Comparison of ENCODE assay signal across 9 mouse cellular contexts in the genomic region with DNA sequence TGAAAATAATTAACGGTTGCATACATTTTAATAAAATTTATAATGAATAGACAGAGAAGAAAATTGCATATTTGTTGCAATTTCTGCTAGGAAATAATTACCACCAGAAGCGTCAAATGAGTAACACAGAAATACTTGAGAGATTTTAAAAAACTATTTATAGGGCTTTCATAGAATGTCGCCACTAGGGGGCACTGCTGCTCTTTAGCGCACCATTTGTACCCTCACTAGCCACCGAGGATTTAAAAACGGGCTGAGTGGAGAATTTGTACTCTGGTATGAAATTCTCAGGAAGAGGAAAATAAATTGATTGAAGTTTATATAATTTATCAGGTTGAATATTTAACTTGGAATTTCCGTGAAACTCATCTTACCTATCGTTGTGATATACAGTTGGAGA.
DNase-seq lines count a peak whose midpoint lies in the region; ATAC-seq and TF ChIP-seq lines count a peak whose summit lies in the region.
"Had no signal": no experiment of that assay in that cellular context is flagged by ENCODE, and none has a peak within 500 bp of the region (broad histone marks: within the 10 kb centered on the region; RNA-seq: fewer than 3 reads in every experiment).

No protein-coding gene starts in this region.

- 15% methylated on average over 8 of the region's 8 CpGs for WGBS in kidney, adult 2 months
- 16% methylated on average over 8 of the region's 8 CpGs for WGBS in hindbrain, embryonic 12.5 days
- 16% methylated on average over 8 of the region's 8 CpGs for WGBS in neural tube, embryonic 11.5 days

- no peak overlapping the region for H3K27ac ChIP-seq in kidney, adult 2 months (ENCODE audit: insufficient read depth, low read depth, low read length)
- no peak overlapping the region for H3K27ac ChIP-seq in hindbrain, embryonic 12.5 days
- H3K27ac ChIP-seq in left cerebral cortex, adult 2 months, result no peak overlapping the region
- no peak overlapping the region for H3K27ac ChIP-seq in neural tube, embryonic 11.5 days (ENCODE audit: low read depth, low read length)
- H3K27ac ChIP-seq: embryonic facial prominence, embryonic 15.5 days had no signal

- peak; percentile 52 for TF ChIP-seq CTCF in kidney, adult 2 months (conservative IDR thresholded peaks at IDR 0.05; ENCODE audit: insufficient read depth, insufficient read length, low read depth, low read length)
- peak; percentile 95 for TF ChIP-seq CTCF in left cerebral cortex, adult 2 months (IDR thresholded peaks at IDR 0.05)

- intact Hi-C loops in left cerebral cortex, adult 2 months (cut with DNase I), result no loop called here

- no peak overlapping the region for H3K4me3 ChIP-seq in kidney, adult 2 months (ENCODE audit: insufficient read depth, low read depth, low read length)
- no peak overlapping the region for H3K4me3 ChIP-seq in hindbrain, embryonic 12.5 days
- no peak overlapping the region for H3K4me3 ChIP-seq in left cerebral cortex, adult 2 months
- H3K4me3 ChIP-seq in neural tube, embryonic 11.5 days (ENCODE audit: low read depth, low read length), result no peak overlapping the region
- H3K4me3 ChIP-seq: embryonic facial prominence, embryonic 15.5 days had no signal

- H3K36me3 ChIP-seq in kidney, adult 2 months (ENCODE audit: control insufficient read depth, insufficient read depth, low read length), result no peaks in the 10 kb centered on the region
- H3K36me3 ChIP-seq in hindbrain, embryonic 12.5 days, result no peaks in the 10 kb centered on the region
- H3K36me3 ChIP-seq in neural tube, embryonic 11.5 days (ENCODE audit: control insufficient read depth, insufficient read depth, low read length), result no peaks in the 10 kb centered on the region
- H3K36me3 ChIP-seq: embryonic facial prominence, embryonic 15.5 days had no signal

- peak; percentile 64 for ATAC-seq in hindbrain, embryonic 12.5 days (ENCODE audit: low FRiP score)
- ATAC-seq in neural tube, embryonic 11.5 days (ENCODE audit: insufficient read depth, low FRiP score, low TSS enrichment), result peak; percentile 56; the same call in 1 of the 2 replicates

- no peaks in the 10 kb centered on the region for H3K27me3 ChIP-seq in kidney, adult 2 months (replicated peaks; ENCODE audit: control insufficient read depth, insufficient read depth, low read length)
- H3K27me3 ChIP-seq in hindbrain, embryonic 12.5 days, result no peaks in the 10 kb centered on the region
- no peaks in the 10 kb centered on the region for H3K27me3 ChIP-seq in neural tube, embryonic 11.5 days (ENCODE audit: control insufficient read depth, insufficient read depth, low read length)
- H3K27me3 ChIP-seq: embryonic facial prominence, embryonic 15.5 days had no signal

- H3K4me1 ChIP-seq in kidney, adult 2 months (ENCODE audit: control insufficient read depth, insufficient read depth, low read length), result no peaks in the 10 kb centered on the region
- H3K4me1 ChIP-seq in hindbrain, embryonic 12.5 days, result no peaks in the 10 kb centered on the region
- H3K4me1 ChIP-seq in neural tube, embryonic 11.5 days (ENCODE audit: control insufficient read depth, insufficient read depth, low read length), result no peaks in the 10 kb centered on the region
- H3K4me1 ChIP-seq: embryonic facial prominence, embryonic 15.5 days had no signal

- H3K4me2 ChIP-seq in hindbrain, embryonic 12.5 days (replicated peaks), result no peak overlapping the region
- no peak overlapping the region for H3K4me2 ChIP-seq in neural tube, embryonic 11.5 days (ENCODE audit: low read depth)
- H3K4me2 ChIP-seq: embryonic facial prominence, embryonic 15.5 days had no signal

- no peaks in the 10 kb centered on the region for H3K9me3 ChIP-seq in hindbrain, embryonic 12.5 days (replicated peaks)
- no peaks in the 10 kb centered on the region for H3K9me3 ChIP-seq in neural tube, embryonic 11.5 days (ENCODE audit: control insufficient read depth, low read length)
- H3K9me3 ChIP-seq: embryonic facial prominence, embryonic 15.5 days had no signal

- no peak for TF ChIP-seq POLR2A in kidney, adult 2 months (IDR thresholded peaks at IDR 0.05; ENCODE audit: low read depth, low read length)

- no peak overlapping the region for H3K9ac ChIP-seq in hindbrain, embryonic 12.5 days
- no peak overlapping the region for H3K9ac ChIP-seq in neural tube, embryonic 11.5 days (ENCODE audit: low read length)
- H3K9ac ChIP-seq: embryonic facial prominence, embryonic 15.5 days had no signal

- peak; percentile 37 for DNase-seq in kidney, adult 2 months
- no peak for DNase-seq in kidney, adult 11 months
- DNase-seq in adrenal gland, adult 8-10 months, result peak; percentile 5
- DNase-seq in embryo, embryonic 10.5 days (ENCODE audit: low spot score), result peak; percentile 89
- DNase-seq in left cerebral cortex, adult 2 months (ENCODE audit: extremely low spot score in 1 of 2, low spot score in 2 of 2), result peak; percentile 74 to 76
- DNase-seq in neural tube, embryonic 11.5 days (ENCODE audit: low spot score), result peak; percentile 75
- DNase-seq in natural killer cell, adult 2 months (ENCODE audit: low spot score in 2 of 2), result no peak

Comparison
In these comparisons a context has a peak if more than half of its experiments do, and no peak if none do; other contexts are left out.
1. DNase-seq: peak in kidney, adult 2 months (single experiment), adrenal gland, adult 8-10 months (single experiment), embryo, embryonic 10.5 days (single experiment), left cerebral cortex, adult 2 months (2 of 2) and neural tube, embryonic 11.5 days (single experiment); none in kidney, adult 11 months (single experiment) and natural killer cell, adult 2 months (0 of 2).